Mouse (Mus musculus): ENCODE measurements around the gene Gmfg. TPM values are rescaled to one million over a fixed set of nuclear protein-coding genes. Genes with fewer than 3 reads are reported as not detected.
A peak's percentile ranks its signal among the peaks of the same experiment; 100 is the strongest.

Gmfg gene
- polyA plus RNA-seq, 1 experiment = 41.3 TPM

DNA sequence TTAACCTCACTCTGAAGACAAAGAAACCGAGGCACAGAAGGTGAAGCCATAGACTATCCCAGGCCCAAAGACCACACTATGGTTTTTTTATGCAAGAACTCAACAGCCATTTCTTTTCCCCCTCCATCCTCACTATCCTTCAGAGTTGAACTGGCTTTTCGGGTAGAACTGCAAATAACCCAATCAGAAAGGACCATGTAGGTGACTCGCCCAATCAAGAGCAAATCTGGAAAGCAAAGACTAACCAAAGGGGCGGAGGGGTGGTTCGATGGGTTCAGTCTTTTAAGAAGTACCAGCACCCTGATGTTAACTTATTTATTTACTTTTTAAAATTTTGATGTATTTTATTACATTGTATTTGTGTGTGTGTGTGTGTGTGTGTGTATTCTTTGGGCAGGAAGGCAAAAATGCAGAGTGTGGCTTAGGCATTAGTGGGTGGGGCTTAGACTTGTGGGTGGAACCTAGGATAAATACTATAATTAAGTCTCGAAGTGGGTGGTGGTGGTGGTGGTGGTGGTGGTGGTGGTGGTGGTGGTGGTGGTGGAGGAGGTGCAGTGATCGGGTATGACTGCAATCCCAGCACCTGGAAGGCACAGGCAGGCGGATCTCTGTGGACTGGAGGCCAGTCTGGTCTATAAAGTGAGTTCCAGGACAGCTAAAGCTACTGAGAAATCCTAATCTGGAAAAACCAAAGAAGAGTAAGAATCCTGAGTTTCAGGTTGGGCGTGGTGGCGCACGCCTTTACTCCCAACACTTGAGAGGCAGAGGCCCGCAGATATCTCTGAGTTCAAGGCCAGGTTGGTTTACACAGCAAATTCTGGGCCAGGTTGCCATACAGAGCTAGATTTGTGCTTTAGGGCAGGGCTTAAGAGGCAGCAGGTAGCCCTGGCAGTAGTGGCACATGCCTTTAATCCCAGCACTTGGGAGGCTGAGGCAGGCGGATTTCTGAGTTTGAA lies 10.9 kb downstream of the Gmfg start:
- peaks cover 8% of the 10 kb centered on the region for H3K27me3 ChIP-seq (replicated peaks)
- H3K4me1 ChIP-seq = peaks cover 59% of the 10 kb centered on the region
- H3K36me3 ChIP-seq (replicated peaks; ENCODE audit: low read length) = peaks cover 41% of the 10 kb centered on the region
- TF ChIP-seq FLI1 (IDR thresholded peaks at IDR 0.05; ENCODE audit: low read length) (no peak), GATA1 (IDR thresholded peaks at IDR 0.05; ENCODE audit: borderline replicate concordance, low read length) (no peak)
- no peak overlapping the region for H3K4me3 ChIP-seq (replicated peaks)
- no peaks in the 10 kb centered on the region for H3K9me3 ChIP-seq

DNA sequence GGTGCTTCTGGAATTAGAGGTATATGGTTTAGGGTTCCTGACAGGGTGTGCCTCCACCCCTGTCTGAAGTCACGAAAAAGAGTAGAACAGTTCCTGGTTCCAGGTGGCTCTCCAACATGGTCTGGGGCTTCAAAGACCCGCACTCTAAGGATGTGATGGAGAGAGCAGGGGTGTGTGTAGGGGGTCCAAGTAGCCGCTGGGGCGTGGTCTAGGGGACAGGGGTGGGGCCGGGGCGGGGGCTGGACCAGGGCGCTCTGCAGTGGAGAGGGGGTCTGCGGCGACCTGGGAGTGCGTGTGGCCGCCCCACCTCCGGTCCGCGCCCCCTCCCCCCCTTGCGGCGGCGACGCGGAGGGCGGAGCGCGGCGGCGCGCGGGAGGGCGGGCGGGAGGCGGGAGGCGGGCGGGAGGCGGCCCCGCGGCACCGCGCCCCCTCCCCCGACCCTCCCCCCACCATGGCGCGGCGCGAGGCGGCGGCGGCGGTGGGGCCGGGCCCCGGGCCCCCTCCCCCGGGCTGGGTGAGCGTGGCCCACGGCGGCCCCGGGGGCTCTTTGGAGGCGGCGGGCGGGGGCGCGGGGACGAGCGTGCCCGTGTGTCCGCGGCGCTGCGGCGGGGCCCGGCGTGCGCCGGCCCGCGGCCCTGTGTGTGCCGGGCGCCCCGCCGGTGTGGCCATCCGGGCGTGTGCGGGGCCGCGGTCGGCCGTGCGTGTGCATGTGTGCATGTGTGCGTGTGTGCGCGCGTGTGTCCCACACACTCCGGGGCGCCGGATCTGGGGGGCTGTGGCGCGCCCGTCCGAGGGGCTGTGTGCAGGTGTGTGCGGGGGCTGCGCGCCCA lies 14.5 kb downstream of the Gmfg start, which contains the start of gene Lrfn1:
TSS of gene Lrfn1 (plus strand) at position 450 of the 830 bp plus-strand sequence.
- Histone ChIP-seq H3K27me3 (replicated peaks) (peaks cover 24% of the 10 kb centered on the region), H3K9me3 (no peaks in the 10 kb centered on the region), H3K4me3 (replicated peaks) (peak within 1 kb of the TSS; percentile 94), H3K4me1 (peaks cover 35% of the 10 kb centered on the region), H3K36me3 (replicated peaks; ENCODE audit: low read length) (peaks cover 12% of the 10 kb centered on the region)
- TF ChIP-seq GATA1 (IDR thresholded peaks at IDR 0.05; ENCODE audit: borderline replicate concordance, low read length) (no peak), FLI1 (IDR thresholded peaks at IDR 0.05; ENCODE audit: low read length) (no peak)

DNA sequence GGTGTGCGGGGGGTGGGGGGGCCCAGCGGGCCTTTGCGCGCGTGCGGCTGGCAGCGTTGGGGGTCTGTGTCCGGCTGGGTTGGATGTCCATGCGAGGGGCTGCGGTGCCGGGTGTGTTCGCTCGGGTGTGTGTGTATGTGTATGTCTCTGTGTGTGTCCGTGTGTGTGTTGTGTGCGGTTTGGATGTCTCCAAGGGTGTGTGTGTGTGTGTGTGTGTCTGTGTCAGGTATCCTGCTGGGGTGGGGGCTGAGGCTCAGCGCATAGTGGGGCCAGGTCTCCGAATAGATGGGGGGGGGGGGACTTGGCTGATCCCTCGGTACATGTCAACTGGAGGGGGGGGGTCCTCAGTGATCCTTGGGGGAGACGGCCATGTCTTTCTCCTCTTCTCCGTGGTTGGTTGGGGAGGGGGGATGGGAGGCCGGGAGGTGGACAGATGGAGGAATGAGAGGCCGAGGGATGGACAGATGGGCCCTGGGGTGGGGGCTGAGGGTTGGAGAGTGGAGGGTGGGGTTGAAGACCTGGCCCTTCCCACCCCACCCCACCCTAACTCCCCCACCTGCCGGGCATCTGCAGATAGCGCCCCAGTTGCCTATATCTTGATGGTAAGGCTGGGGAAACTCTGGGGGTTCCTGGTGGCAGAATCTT lies 15.2 kb downstream of the Gmfg start:
- H3K4me3 ChIP-seq (replicated peaks) = peak overlapping the region; percentile 94
- peaks cover 24% of the 10 kb centered on the region for H3K27me3 ChIP-seq (replicated peaks)
- peaks cover 31% of the 10 kb centered on the region for H3K4me1 ChIP-seq
- H3K9me3 ChIP-seq = no peaks in the 10 kb centered on the region
- H3K36me3 ChIP-seq (replicated peaks; ENCODE audit: low read length) = peaks cover 5% of the 10 kb centered on the region
- no peak for TF ChIP-seq GATA1 (IDR thresholded peaks at IDR 0.05; ENCODE audit: borderline replicate concordance, low read length)

DNA sequence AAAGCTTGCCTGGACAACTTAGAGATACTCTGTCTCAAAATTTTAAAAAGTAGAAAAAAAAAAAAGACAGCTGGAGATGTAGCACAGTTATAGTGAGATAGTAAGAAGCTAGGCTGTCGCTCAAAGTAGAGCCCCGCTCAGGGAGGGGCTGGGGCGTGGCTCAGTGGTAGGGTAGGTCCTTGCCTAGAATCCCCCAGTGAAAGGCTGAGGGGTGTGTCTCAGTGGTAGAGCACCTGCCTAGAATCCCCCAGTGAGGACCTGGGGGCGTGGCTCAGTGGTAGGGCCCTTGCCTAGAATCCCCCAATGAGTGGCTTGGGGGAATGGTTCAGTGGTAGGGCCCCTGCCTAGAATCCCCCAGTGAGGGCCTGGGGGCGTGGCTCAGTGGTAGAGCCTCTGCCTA lies 23.1 kb downstream of the Gmfg start:
- H3K9me3 ChIP-seq = no peaks in the 10 kb centered on the region
- no peak for TF ChIP-seq FLI1 (IDR thresholded peaks at IDR 0.05; ENCODE audit: low read length)
- no peak for TF ChIP-seq GATA1 (IDR thresholded peaks at IDR 0.05; ENCODE audit: borderline replicate concordance, low read length)
- no peak overlapping the region for H3K4me3 ChIP-seq (replicated peaks)
- peaks cover 14% of the 10 kb centered on the region for H3K36me3 ChIP-seq (replicated peaks; ENCODE audit: low read length)
- peaks cover 23% of the 10 kb centered on the region for H3K4me1 ChIP-seq
- no peaks in the 10 kb centered on the region for H3K27me3 ChIP-seq (replicated peaks)

DNA sequence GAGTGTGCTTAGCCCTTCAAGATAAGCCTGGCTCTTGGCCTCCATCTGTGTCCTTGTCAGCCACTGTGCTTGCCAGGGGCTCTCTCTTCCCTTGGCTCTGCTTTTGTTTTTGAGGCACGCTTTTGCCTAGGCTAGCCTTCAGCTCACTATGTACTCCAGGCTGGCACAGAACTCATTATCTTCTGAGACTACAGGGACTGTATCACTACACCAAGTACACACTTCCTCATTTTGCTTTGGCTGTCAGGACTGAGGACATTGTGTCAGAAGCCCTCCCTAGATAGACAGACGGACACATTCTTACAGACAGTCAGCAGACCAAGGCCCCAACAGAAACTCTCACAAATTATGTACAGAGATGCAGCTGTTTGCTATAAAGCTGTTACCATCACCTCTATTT lies 25.5 kb downstream of the Gmfg start:
- H3K27me3 ChIP-seq (replicated peaks) = no peaks in the 10 kb centered on the region
- no peaks in the 10 kb centered on the region for H3K9me3 ChIP-seq
- peaks cover 14% of the 10 kb centered on the region for H3K36me3 ChIP-seq (replicated peaks; ENCODE audit: low read length)
- peaks cover 25% of the 10 kb centered on the region for H3K4me1 ChIP-seq
- TF ChIP-seq GATA1 (IDR thresholded peaks at IDR 0.05; ENCODE audit: borderline replicate concordance, low read length) (no peak), FLI1 (IDR thresholded peaks at IDR 0.05; ENCODE audit: low read length) (no peak)
- no peak overlapping the region for H3K4me3 ChIP-seq (replicated peaks)

DNA sequence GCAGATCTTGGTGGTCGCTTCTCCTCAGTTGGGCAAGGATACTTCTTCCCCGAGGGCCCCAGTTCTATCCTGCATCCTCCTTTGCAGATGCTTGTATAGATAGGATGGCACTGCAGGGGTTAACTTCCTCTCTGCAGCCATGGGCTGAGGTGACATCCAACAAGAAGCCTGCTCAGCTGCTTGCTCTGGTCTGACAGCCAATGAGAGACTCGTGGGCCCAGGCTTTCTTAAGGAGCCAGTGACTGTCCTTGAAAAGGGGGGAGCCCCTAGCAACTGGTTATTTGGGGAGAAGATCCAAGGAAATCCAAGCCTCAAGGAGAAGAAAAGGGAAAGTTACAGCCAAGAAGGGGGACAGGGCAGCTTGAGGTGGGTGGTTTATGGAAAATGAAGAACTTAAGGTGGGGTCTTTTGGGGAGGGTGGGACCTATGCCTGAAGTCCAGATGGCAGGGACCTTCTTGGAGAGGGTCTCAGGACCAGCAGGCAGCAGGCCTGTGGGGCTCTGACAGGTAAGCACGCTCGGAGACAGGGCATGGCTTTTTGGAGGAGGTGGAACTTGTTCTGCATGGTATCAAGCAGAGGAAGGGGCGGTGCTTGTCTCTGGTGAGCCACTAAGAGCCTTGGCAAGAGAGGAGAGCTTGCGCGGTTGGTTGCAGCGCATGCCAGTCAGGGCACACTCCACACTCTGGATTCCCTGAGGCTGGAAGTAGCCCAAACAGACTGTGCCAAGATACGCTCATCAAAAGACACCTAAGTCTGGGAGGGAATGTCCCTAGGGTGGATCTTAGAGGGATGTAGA lies 27.4 kb downstream of the Gmfg start:
- Histone ChIP-seq H3K4me1 (peaks cover 25% of the 10 kb centered on the region), H3K9me3 (no peaks in the 10 kb centered on the region), H3K36me3 (replicated peaks; ENCODE audit: low read length) (peaks cover 4% of the 10 kb centered on the region), H3K27me3 (replicated peaks) (no peaks in the 10 kb centered on the region), H3K4me3 (replicated peaks) (no peak overlapping the region)
- no peak for TF ChIP-seq FLI1 (IDR thresholded peaks at IDR 0.05; ENCODE audit: low read length)
- TF ChIP-seq GATA1 (IDR thresholded peaks at IDR 0.05; ENCODE audit: borderline replicate concordance, low read length) = no peak

DNA sequence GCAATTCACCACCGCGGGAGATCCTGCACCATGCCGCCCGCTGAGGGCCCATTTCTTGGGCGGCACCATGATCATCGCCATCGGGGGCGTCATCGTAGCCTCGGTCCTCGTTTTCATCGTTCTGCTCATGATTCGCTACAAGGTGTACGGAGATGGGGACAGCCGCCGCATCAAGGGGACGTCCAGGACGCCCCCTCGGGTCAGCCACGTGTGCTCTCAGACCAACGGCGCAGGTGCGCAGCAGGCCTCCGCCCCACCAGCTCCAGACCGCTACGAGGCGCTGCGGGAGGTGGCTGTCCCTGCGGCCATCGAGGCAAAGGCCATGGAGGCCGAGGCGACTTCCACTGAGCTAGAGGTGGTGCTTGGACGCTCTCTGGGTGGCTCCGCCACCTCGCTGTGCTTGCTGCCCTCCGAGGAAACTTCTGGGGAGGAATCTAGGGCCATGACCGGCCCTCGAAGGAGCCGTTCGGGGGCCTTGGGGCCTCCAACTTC lies 29.5 kb downstream of the Gmfg start:
- H3K9me3 ChIP-seq = no peaks in the 10 kb centered on the region
- H3K4me3 ChIP-seq (replicated peaks) = no peak overlapping the region
- TF ChIP-seq FLI1 (IDR thresholded peaks at IDR 0.05; ENCODE audit: low read length) (no peak), GATA1 (IDR thresholded peaks at IDR 0.05; ENCODE audit: borderline replicate concordance, low read length) (no peak)
- no peaks in the 10 kb centered on the region for H3K27me3 ChIP-seq (replicated peaks)
- H3K36me3 ChIP-seq (replicated peaks; ENCODE audit: low read length) = no peaks in the 10 kb centered on the region
- peaks cover 40% of the 10 kb centered on the region for H3K4me1 ChIP-seq

DNA sequence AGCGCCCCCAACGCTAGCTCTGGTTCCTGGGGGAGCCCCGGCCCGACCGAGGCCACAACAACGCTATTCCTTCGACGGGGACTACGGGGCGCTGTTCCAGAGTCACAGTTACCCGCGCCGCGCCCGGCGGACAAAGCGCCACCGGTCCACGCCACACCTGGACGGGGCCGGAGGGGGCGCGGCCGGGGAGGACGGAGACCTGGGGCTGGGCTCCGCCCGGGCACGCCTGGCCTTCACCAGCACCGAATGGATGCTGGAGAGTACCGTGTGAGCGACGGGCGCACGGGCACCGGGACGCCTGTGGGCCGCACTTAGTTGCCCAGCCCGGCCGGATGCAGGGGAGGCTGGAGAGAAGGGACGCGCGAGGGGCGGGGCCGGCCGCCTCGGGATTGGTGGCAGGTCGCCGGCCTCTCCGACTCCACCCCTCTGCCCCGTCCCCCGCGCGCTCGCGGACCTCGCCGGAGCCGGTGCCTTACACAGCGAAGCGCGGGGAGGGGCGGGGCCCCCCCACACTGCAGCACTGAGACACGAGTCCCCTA lies 30.0 kb downstream of the Gmfg start:
- peaks cover 39% of the 10 kb centered on the region for H3K4me1 ChIP-seq
- no peaks in the 10 kb centered on the region for H3K36me3 ChIP-seq (replicated peaks; ENCODE audit: low read length)
- peak overlapping the region; percentile 42 for H3K4me3 ChIP-seq (replicated peaks)
- no peaks in the 10 kb centered on the region for H3K27me3 ChIP-seq (replicated peaks)
- TF ChIP-seq GATA1 (IDR thresholded peaks at IDR 0.05; ENCODE audit: borderline replicate concordance, low read length) (no peak), FLI1 (IDR thresholded peaks at IDR 0.05; ENCODE audit: low read length) (no peak)
- no peaks in the 10 kb centered on the region for H3K9me3 ChIP-seq
